Mouse (Mus musculus) stomach, embryonic 15.5 days (tissue): ENCODE measurements at regions not wholly inside any gene's neighbourhood (a gene's known extent, or its start where the extent isn't known, plus 50 kb on each side); places are given as distances from the start of the nearest gene placed in this dataset.

Experiments used
- ATAC-seq: fragments of 200-750 bp; cut with Nextera tagmentation; 2 replicates; pipeline ENCODE4 v1.8.0; 2017; ENCODE audit warnings: low read depth, moderate number of reproducible peaks, moderate TSS enrichment; ENCODE audit not compliant: insufficient read depth, low FRiP score
- H3K27ac ChIP-seq: fragments of 300-500 bp; sonication (generic); 2 replicates; pipeline ENCODE4 v1.5.1; 2015; ENCODE audit warnings: mild to moderate bottlenecking, inconsistent platforms
- H3K27me3 ChIP-seq: fragments of 300-500 bp; sonication (generic); replicated peaks from 2 replicates; pipeline ENCODE4 v1.6.1; 2015; ENCODE audit warnings: inconsistent platforms
- H3K36me3 ChIP-seq: fragments of 300-500 bp; sonication (generic); 2 replicates; pipeline ENCODE4 v1.6.1; 2015; ENCODE audit warnings: inconsistent platforms
- H3K4me1 ChIP-seq: fragments of 300-500 bp; sonication (generic); 2 replicates; pipeline ENCODE4 v1.6.1; 2015; ENCODE audit warnings: inconsistent platforms
- H3K4me2 ChIP-seq: fragments of 300-500 bp; sonication (generic); 2 replicates; pipeline ENCODE4 v1.6.1; 2015; ENCODE audit warnings: mild to moderate bottlenecking, inconsistent platforms
- H3K4me3 ChIP-seq: fragments of 300-500 bp; sonication (generic); replicated peaks from 2 replicates; pipeline ENCODE4 v1.5.1; 2015; ENCODE audit warnings: inconsistent platforms
- H3K9ac ChIP-seq: fragments of 300-500 bp; sonication (generic); 2 replicates; pipeline ENCODE4 v1.6.1; 2015; ENCODE audit warnings: inconsistent platforms
- H3K9me3 ChIP-seq: fragments of 300-500 bp; sonication (generic); 2 replicates; pipeline ENCODE4 v1.6.1; 2016; ENCODE audit warnings: inconsistent platforms
- WGBS: fragments of 180-500 bp; shearing (Covaris S2); methylation state at CpG from one replicate; pipeline ENCODE4 v1.1.7; 2015; 5-methylcytosine and 5-hydroxymethylcytosine counted together

GRCm38 (mm10) chr7:111263302-111263701 is 180.5 kb upstream of the Eif4g2 start:
- WGBS = 68% methylated on average over 1 of the region's 1 CpGs
- H3K4me1 ChIP-seq = peaks cover 3% of the 10 kb centered on the region
- no peaks in the 10 kb centered on the region for H3K36me3 ChIP-seq
- no peak overlapping the region for H3K27ac ChIP-seq
- no peak overlapping the region for H3K4me3 ChIP-seq
- ATAC-seq = no peak
- H3K9me3 ChIP-seq = no peaks in the 10 kb centered on the region
- no peak overlapping the region for H3K4me2 ChIP-seq
- no peaks in the 10 kb centered on the region for H3K27me3 ChIP-seq
- H3K9ac ChIP-seq = no peak overlapping the region

GRCm38 (mm10) chr7:111259630-111260574 is 177.1 kb upstream of the Eif4g2 start:
- no peaks in the 10 kb centered on the region for H3K9me3 ChIP-seq
- H3K9ac ChIP-seq = no peak overlapping the region
- H3K4me2 ChIP-seq = no peak overlapping the region
- H3K36me3 ChIP-seq = no peaks in the 10 kb centered on the region
- H3K27me3 ChIP-seq = no peaks in the 10 kb centered on the region
- WGBS = 47% methylated on average over 11 of the region's 11 CpGs
- peak overlapping the region; percentile 65 for H3K27ac ChIP-seq
- no peak overlapping the region for H3K4me3 ChIP-seq
- peak; percentile 35; the same call in 1 of the 2 replicates for ATAC-seq
- peaks cover 3% of the 10 kb centered on the region for H3K4me1 ChIP-seq

DNA sequence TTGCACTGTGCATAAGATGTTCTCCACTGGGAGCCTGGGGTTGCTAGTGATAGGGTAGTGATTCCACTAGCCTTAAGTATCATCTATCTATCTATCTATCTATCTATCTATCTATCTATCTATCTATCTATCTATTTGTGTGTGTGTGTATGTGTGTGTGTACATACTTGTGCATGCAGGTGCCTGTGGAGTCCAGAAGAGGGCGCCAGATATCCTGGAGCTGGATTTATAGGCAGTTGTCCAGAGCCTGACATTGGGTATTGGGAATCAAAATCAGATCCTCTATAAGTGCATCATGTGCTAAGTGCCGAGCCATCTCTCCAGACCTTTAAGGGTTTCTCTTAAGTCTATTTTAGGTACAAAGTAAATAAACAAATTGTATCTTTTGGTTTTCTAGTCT is 175.0 kb upstream of the Eif4g2 start:
- Histone ChIP-seq H3K4me2 (no peak overlapping the region), H3K9me3 (no peaks in the 10 kb centered on the region), H3K9ac (no peak overlapping the region), H3K4me1 (peaks cover 3% of the 10 kb centered on the region), H3K27me3 (no peaks in the 10 kb centered on the region), H3K27ac (no peak overlapping the region), H3K4me3 (no peak overlapping the region), H3K36me3 (no peaks in the 10 kb centered on the region)
- no peak for ATAC-seq
- WGBS = 85% methylated on average over 2 of the region's 2 CpGs

GRCm38 (mm10) chr7:111256199-111256598 is 173.4 kb upstream of the Eif4g2 start:
- 67% methylated on average over 2 of the region's 2 CpGs for WGBS
- H3K27me3 ChIP-seq = no peaks in the 10 kb centered on the region
- no peaks in the 10 kb centered on the region for H3K9me3 ChIP-seq
- no peak overlapping the region for H3K9ac ChIP-seq
- no peak overlapping the region for H3K4me3 ChIP-seq
- no peak overlapping the region for H3K27ac ChIP-seq
- no peak overlapping the region for H3K4me2 ChIP-seq
- H3K4me1 ChIP-seq = peaks cover 3% of the 10 kb centered on the region
- ATAC-seq = no peak
- no peaks in the 10 kb centered on the region for H3K36me3 ChIP-seq

DNA sequence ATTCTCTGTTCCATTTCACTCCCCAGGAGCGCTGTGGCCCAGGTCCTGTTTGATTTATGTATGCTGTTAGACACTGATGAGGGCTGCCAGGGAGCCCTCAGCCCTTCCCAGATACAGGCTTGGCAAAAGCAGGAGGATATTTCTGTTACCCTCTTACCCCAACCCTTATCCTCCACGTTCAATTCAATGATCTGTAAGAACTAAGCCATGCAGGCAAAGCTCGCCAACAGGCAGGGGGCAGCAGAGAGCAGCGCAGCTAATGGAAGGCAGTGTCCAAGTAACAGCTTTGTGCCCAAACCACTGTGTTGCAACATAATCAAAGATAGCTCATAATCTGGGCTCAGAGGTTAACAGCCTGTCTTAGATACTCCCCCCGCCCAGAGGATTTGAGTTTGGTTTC is 166.8 kb upstream of the Eif4g2 start:
- WGBS = 25% methylated on average over 5 of the region's 5 CpGs
- H3K27me3 ChIP-seq = no peaks in the 10 kb centered on the region
- H3K9ac ChIP-seq = no peak overlapping the region
- no peak overlapping the region for H3K4me2 ChIP-seq
- no peak overlapping the region for H3K27ac ChIP-seq
- no peak overlapping the region for H3K4me3 ChIP-seq
- H3K36me3 ChIP-seq = no peaks in the 10 kb centered on the region
- no peaks in the 10 kb centered on the region for H3K9me3 ChIP-seq
- ATAC-seq = 0 out of 2 replicates have a peak, but pooled peaks have one; percentile 14
- no peaks in the 10 kb centered on the region for H3K4me1 ChIP-seq

- Histone ChIP-seq H3K9ac (no peak overlapping the region), H3K36me3 (no peaks in the 10 kb centered on the region), H3K27ac (no peak overlapping the region), H3K4me3 (no peak overlapping the region), H3K27me3 (no peaks in the 10 kb centered on the region), H3K9me3 (no peaks in the 10 kb centered on the region), H3K4me1 (no peaks in the 10 kb centered on the region), H3K4me2 (no peak overlapping the region)
- WGBS = 76% methylated on average over 8 of the region's 8 CpGs
- no peak for ATAC-seq
These were observed 162.7 kb upstream of the Eif4g2 start for GRCm38 (mm10) chr7:111245488-111245887.

- Histone ChIP-seq H3K4me1 (no peaks in the 10 kb centered on the region), H3K36me3 (no peaks in the 10 kb centered on the region), H3K27me3 (no peaks in the 10 kb centered on the region), H3K9ac (no peak overlapping the region), H3K27ac (no peak overlapping the region), H3K4me3 (no peak overlapping the region), H3K9me3 (no peaks in the 10 kb centered on the region), H3K4me2 (no peak overlapping the region)
- ATAC-seq = no peak
- 62% methylated on average over 6 of the region's 6 CpGs for WGBS
These were observed 162.2 kb upstream of the Eif4g2 start for GRCm38 (mm10) chr7:111245067-111245466.

GRCm38 (mm10) chr7:111243831-111244230 is 161.0 kb upstream of the Eif4g2 start:
- H3K4me3 ChIP-seq = no peak overlapping the region
- no peaks in the 10 kb centered on the region for H3K4me1 ChIP-seq
- no peak overlapping the region for H3K9ac ChIP-seq
- no peaks in the 10 kb centered on the region for H3K9me3 ChIP-seq
- H3K36me3 ChIP-seq = no peaks in the 10 kb centered on the region
- H3K27ac ChIP-seq = no peak overlapping the region
- 90% methylated on average over 1 of the region's 1 CpGs for WGBS
- no peak for ATAC-seq
- no peaks in the 10 kb centered on the region for H3K27me3 ChIP-seq
- H3K4me2 ChIP-seq = no peak overlapping the region

- Histone ChIP-seq H3K9me3 (no peaks in the 10 kb centered on the region), H3K27ac (no peak overlapping the region), H3K4me1 (no peaks in the 10 kb centered on the region), H3K4me2 (no peak overlapping the region), H3K36me3 (no peaks in the 10 kb centered on the region), H3K9ac (no peak overlapping the region), H3K27me3 (no peaks in the 10 kb centered on the region), H3K4me3 (no peak overlapping the region)
- no peak for ATAC-seq
- 56% methylated on average over 10 of the region's 10 CpGs for WGBS
These were observed 159.8 kb upstream of the Eif4g2 start for GRCm38 (mm10) chr7:111242646-111243045.

GRCm38 (mm10) chr7:111241538-111241937 is 158.7 kb upstream of the Eif4g2 start:
- Histone ChIP-seq H3K9ac (no peak overlapping the region), H3K27ac (no peak overlapping the region), H3K4me2 (no peak overlapping the region), H3K9me3 (no peaks in the 10 kb centered on the region), H3K27me3 (no peaks in the 10 kb centered on the region), H3K4me3 (no peak overlapping the region), H3K4me1 (no peaks in the 10 kb centered on the region), H3K36me3 (no peaks in the 10 kb centered on the region)
- ATAC-seq = no peak
- 41% methylated on average over 4 of the region's 4 CpGs for WGBS

- no peaks in the 10 kb centered on the region for H3K36me3 ChIP-seq
- H3K9ac ChIP-seq = no peak overlapping the region
- no peak for ATAC-seq
- H3K27me3 ChIP-seq = no peaks in the 10 kb centered on the region
- H3K27ac ChIP-seq = no peak overlapping the region
- no peaks in the 10 kb centered on the region for H3K9me3 ChIP-seq
- no peaks in the 10 kb centered on the region for H3K4me1 ChIP-seq
- no peak overlapping the region for H3K4me3 ChIP-seq
- no peak overlapping the region for H3K4me2 ChIP-seq
- 61% methylated on average over 9 of the region's 9 CpGs for WGBS
These were observed 157.5 kb upstream of the Eif4g2 start for GRCm38 (mm10) chr7:111240234-111240826.

GRCm38 (mm10) chr7:111237819-111238218 is 155.0 kb upstream of the Eif4g2 start:
- ATAC-seq = no peak
- H3K9ac ChIP-seq = no peak overlapping the region
- 52% methylated on average over 9 of the region's 9 CpGs for WGBS
- no peak overlapping the region for H3K4me2 ChIP-seq
- no peak overlapping the region for H3K4me3 ChIP-seq
- no peaks in the 10 kb centered on the region for H3K4me1 ChIP-seq
- H3K27ac ChIP-seq = 0 out of 2 replicates have a peak overlapping the region, but pooled peaks have one; percentile 17
- no peaks in the 10 kb centered on the region for H3K27me3 ChIP-seq
- H3K9me3 ChIP-seq = no peaks in the 10 kb centered on the region
- H3K36me3 ChIP-seq = no peaks in the 10 kb centered on the region
